Mouse (Mus musculus) CD8-positive naive resting alpha-beta T cell, adult 2 months (primary cell): Measurements from ENCODE around the gene Sephs1.
"Not testable (repeated sequence)": the region's sequence is repeated elsewhere in the genome, so short reads cannot be mapped to it uniquely, and the experiment has no call there.

Experiments used
- DNase-seq, 2 experiments: peaks; one replicate each; pipeline ENCODE4 v3.0.0; 2022; ENCODE audit warnings: low read depth in 2 of 2, low spot score in 2 of 2

The Sephs1 gene

GRCm38 (mm10) chr2:4907120-4907519 is 25.8 kb downstream of the Sephs1 start:
- no peak for DNase-seq

DNA sequence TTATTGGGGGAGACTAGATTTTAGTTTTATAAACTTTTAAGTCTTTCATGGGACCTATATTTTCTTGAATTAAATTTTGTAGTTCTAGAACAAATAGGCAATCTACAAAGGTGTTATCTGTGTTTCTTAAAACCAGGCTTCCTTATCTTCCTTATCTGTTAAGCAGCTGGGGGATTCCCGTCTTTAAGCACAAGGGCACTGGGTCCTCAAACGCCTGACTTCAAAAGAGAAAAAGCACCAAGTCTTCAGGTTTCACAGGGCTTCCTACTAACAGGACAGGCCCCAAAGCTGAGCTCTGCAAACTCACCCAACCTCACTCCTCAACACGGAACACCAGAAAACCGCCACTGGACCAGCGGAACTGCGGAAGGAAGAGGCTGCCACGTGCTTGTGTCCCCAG is 26.6 kb downstream of the Sephs1 start:
- DNase-seq: no peak

- DNase-seq: no peak
Observed at GRCm38 (mm10) chr2:4908771-4909315, 27.5 kb downstream of the Sephs1 start.

- no peak for DNase-seq
Observed at GRCm38 (mm10) chr2:4909909-4910308, 28.5 kb downstream of the Sephs1 start.

- no peak for DNase-seq
Observed at GRCm38 (mm10) chr2:4910521-4910920, 29.2 kb downstream of the Sephs1 start.

- no peak for DNase-seq
Observed at GRCm38 (mm10) chr2:4913949-4914348, 32.6 kb downstream of the Sephs1 start.

DNA sequence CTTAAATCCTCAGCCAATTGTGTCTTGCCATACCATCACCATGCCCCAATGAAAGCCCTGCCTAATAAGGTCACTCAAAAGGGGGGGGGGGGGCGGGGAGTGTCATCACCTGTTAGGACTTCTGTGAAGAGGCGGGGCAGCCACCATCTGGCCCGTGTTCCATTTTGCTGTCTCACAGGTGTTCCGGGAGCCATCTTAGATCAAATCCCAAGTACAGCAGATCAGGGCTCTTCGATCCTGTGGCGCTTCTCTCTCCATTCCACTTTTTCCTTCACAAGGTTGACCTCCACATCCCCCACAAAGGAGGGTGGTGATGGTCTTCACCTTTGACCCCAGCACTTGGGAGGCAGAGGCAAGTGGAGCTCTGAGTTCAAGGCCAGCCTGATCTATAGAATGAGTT is 34.7 kb downstream of the Sephs1 start:
- no peak for DNase-seq

- DNase-seq: peak; percentile 42 to 57
Observed at GRCm38 (mm10) chr2:4917326-4918021, 36.1 kb downstream of the Sephs1 start.

- peak; percentile 61 to 70 for DNase-seq
Observed at GRCm38 (mm10) chr2:4918860-4919739, 37.7 kb downstream of the Sephs1 start, which contains the start of gene Phyh. Gene Phyh (plus strand): TSS chr2:4919019.

DNA sequence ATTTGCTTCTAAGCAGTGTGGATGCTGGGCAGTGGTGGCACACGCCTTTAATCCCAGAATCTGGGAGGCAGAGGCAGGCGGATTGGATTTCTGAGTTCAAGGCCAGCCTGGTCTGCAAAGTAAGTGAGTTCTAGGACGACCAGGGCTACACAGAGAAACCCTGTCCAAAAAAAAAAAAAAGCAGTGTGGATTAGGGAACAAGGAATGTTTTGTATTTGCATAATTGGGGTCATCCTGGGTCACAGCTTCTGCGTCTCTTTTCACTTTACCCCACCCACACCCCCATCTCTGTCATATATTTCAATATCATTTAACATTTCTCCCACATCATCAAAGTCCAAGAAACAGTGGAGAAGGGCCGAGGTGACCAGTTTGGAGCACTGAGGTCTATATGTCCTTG is 39.7 kb downstream of the Sephs1 start:
- DNase-seq: no peak

GRCm38 (mm10) chr2:4922476-4923164 is 41.3 kb downstream of the Sephs1 start:
- no peak for DNase-seq

GRCm38 (mm10) chr2:4927391-4927790 is 46.0 kb downstream of the Sephs1 start:
- no peak for DNase-seq

DNA sequence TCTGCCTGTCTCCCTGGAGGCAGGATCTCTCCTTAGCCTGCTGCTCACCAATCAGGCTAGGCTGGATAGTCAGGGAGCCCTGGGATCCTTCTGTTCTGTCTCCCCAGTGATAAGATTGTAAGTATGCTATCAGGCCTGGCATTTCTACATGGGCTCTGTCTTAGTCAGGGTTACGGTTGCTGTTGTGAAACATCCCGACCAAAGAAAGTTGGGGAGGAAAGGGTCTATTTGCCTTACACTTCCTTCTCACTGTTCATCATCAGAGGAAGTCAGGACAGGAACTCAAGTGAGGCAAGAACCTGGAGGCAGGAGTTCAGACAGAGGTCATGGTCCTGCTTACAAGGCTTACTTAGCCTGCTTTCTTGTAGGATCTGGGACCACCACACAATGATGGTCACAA is 47.9 kb downstream of the Sephs1 start:
- no peak for DNase-seq

DNA sequence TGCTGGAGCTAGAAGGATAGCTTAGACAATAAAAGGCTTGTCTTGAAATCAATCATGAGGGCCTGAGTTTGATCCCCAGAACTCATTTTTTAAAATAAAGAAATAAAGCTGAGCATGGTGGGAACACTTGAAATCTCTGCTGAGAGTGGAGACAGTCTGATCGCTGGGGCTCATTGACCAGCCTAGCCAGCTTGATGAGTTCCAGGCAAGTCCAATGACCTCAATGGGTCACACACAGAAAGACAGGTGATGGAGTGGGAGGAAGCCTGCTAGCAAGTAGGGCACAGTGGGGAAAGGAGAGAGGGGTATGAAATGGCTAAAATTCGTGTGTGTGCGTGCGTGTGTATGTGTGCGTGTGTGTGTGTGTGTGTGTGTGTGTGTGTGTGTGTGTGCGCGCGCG is 53.2 kb downstream of the Sephs1 start:
- DNase-seq: no peak

GRCm38 (mm10) chr2:4937931-4938330 is 56.6 kb downstream of the Sephs1 start:
- no peak for DNase-seq

- no peak for DNase-seq
Observed at GRCm38 (mm10) chr2:4940861-4941260, 59.5 kb downstream of the Sephs1 start.

DNA sequence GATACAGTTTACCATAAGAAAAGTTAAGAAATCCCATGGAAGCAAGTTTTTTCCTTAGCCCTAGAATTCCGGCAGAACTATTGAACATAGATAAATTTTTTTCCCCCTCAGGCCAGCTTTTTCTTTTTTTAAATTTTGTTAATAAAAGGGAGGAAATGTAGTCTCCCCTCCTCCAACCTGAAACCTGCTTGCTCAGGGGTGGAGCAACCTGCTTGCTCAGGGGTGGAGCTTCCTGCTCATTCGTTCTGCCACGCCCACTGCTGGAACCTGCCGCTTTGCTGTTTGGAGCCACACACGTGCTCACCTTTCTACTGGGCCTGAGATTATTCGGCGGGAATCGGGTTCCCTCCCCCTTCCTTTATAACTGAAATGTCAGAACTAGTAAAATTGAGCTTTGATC is 68.3 kb downstream of the Sephs1 start:
- DNase-seq: not testable (repeated sequence)

DNA sequence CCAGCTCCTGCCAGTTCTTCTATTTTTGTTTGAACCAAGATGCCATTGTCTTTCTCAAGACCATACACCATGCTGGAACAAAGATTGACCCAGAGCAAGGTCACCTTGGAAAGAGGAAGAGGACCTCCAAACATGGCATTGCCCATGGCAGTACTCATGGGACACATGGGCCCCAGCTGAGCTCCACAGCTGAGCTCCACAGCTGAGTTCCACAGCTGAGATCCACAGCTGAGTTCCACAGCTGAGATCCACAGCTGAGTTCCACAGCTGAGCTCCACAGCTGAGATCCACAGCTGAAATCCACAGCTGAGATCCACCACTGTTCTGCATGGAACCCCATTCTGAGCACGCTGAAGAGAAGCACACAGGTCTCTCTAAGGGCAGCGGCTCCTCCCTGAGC is 69.6 kb downstream of the Sephs1 start:
- no peak for DNase-seq

- DNase-seq: no peak
Observed at GRCm38 (mm10) chr2:4954216-4954760, 72.9 kb downstream of the Sephs1 start.

DNA sequence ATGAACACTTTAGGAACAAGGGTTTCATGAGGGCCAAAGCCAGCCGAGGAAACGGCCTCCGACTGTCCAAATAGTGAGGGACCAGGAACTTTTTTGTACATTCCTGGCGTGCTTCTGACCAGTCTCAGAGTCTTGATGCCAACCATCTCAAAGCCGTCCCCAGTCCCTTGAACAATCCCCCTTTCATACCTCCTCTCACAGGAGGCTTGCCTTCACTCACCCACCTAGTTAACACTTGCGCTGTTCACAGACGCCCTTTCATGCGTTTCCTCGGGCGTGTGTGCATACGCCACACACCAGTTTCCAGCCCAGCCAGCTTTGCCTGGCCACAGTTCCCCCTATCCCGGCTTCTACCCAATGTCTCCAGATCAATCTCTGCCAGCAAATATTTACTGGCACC is 76.7 kb downstream of the Sephs1 start:
- DNase-seq: no peak
